Mouse (Mus musculus) heart, adult 18-20 months (tissue): Measurements from ENCODE around the gene Acer1. TPM values are rescaled to one million over a fixed set of nuclear protein-coding genes. Genes with fewer than 3 reads are reported as not detected.

ENCODE experiments used
- DNase-seq, 2 experiments: peaks; one replicate each; pipeline ENCODE4 v3.0.0; 2021 to 2022; ENCODE audit warnings: mixed read lengths in 1 of 2
- long read RNA-seq, 2 experiments: library from polyadenylated mRNA; stranded (forward); transcript quantifications; one replicate each; pipeline ENCODE4 v2.0.0; 2021
- total RNA-seq, 2 experiments: library from RNA; stranded (reverse); gene quantifications; 2 replicates each; pipeline ENCODE4 v1.2.3; 2021

The Acer1 gene
- not detected for total RNA-seq
- long read RNA-seq, experiment 1, result 0 reads
- long read RNA-seq, experiment 2, result 0 reads

- DNase-seq, result no peak
These were observed at the start of gene Acer1 for GRCm38 (mm10) chr17:56982013-56982412. TSS of gene Acer1 (minus strand) at chr17:56982126.

DNA sequence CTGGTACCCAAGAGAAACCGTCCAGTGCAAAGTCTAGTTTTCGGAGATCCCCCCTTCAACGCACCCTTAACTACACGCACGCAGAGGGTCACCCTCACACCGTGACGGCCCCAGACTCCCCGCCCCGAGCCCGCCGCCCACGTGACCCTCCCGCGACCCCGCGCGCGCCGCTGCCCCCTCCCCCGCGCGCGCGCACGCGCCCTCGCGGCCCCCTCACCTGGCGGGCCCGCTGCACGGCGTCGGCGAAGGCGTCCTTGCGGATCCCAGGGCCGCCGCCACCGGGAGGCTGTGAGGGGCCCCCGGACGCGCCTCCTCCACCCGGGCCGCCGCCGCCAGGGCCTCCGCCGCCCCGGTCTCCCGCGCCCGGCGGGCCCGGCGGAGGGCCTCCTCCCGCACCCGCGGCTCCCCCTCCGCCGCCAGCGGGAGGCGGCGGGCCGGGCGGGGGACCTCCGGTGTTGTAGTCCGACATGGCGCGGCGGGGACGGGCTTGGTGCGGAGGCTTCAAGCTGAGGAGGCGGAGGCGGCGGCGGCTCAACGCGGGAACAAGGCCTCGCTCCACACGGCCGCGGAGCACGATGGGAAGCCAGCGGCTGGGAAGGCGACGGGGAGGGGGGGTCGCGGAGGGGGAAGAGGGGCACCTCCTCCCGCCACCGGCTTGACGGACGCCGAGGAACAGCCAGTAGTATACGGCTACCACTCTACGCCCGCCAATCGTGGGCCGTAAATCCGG lies 49.2 kb upstream of the Acer1 start, which contains the start of gene Khsrp:
Gene Khsrp (minus strand): TSS at position 592 of the 730 bp plus-strand sequence.
- peak in 1 of 2 experiments; percentile 17 for DNase-seq

GRCm38 (mm10) chr17:57029691-57030090 lies 47.8 kb upstream of the Acer1 start:
- peak in 1 of 2 experiments; percentile 32 for DNase-seq

GRCm38 (mm10) chr17:57027471-57027870 lies 45.5 kb upstream of the Acer1 start:
- DNase-seq, result no peak

GRCm38 (mm10) chr17:57020960-57021359 lies 39.0 kb upstream of the Acer1 start:
- no peak for DNase-seq

- no peak for DNase-seq
These were observed 37.8 kb upstream of the Acer1 start for GRCm38 (mm10) chr17:57019693-57020092.

DNA sequence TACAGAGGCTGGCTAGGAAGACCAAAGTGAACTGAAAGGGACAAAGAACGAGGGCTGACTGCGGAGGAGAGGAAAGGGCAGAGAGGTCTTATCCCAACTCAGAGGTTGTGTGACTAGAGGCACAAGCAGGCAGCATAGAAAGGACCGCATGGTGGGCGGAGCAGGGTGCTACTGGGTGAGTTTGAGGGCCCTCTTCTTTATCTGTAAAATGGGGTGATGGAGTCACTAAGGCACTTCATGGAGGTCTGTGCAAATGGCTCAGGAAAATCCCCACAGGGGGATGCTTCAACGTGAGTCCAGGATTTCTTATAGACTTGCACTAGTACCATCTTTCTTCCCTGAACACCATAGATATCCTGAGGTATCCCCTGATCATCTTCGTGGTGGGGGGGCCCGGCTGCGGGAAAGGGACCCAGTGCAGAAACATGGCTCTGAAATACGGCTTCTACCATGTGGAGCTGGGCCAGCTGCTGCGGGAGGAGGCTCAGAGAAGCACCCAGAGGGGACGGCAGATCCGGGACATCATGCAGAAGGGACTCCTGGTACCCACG lies 30.4 kb upstream of the Acer1 start:
- no peak for DNase-seq

GRCm38 (mm10) chr17:57011236-57012141 lies 29.6 kb upstream of the Acer1 start, which contains the start of the genes Gtf2f1 and Gm17949:
TSS of gene Gtf2f1 (minus strand) at chr17:57011288.
TSS of gene Gm17949 (plus strand) at chr17:57011469.
- DNase-seq, result peak; percentile 95

DNA sequence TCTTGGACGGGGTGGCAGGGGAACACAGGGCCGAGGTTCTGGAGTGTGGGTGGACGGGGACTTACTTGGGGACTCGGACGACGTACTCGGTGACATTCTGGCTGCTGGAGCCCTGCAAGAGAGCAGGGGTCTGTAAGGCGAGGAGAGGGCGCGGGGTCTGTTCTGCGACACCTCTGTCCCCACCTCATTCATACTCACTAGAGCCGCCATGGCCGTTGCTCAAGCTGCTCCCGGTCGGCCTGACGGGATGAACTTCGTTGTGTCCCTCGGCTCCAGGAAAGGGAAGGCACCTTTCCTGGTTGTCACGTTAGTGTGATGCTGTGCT lies 28.9 kb upstream of the Acer1 start:
- DNase-seq, result no peak

DNA sequence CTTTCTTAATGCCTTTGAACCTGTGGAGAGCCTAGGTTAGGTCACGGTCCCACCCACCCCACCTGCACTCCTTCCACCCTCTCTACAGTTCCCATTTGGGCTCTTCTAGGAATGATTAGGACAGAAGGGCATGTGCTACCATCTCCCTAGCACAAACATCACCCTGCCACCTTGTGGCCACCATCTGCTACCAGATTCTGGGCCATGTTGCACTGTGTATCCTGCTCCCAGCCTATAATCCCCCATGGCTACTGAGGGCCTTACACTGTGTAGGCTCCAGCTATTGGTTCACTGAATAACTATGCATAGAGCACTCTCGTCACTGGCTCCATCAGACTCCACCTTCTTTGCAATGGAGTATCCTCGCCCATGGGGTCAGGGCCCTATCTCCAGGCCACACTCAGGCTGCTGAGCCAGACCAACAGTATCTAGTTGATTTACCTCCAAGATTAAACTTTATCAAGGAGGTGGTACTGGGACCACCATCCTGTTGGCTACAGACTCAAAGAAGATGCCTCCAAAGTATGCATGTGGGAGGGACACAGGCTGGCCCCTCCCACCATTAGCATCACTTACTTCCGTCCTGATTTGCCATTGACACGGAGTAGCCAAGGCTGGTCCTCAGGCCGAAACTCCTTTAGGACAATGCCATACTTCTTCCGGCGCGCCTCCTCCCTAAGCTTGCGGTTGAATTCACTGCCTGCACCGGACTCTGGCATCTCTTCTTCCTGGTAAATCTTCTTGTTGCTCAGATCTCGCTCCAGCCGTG lies 25.4 kb upstream of the Acer1 start:
- no peak for DNase-seq

GRCm38 (mm10) chr17:57003994-57004393 lies 22.1 kb upstream of the Acer1 start:
- DNase-seq, result no peak

DNA sequence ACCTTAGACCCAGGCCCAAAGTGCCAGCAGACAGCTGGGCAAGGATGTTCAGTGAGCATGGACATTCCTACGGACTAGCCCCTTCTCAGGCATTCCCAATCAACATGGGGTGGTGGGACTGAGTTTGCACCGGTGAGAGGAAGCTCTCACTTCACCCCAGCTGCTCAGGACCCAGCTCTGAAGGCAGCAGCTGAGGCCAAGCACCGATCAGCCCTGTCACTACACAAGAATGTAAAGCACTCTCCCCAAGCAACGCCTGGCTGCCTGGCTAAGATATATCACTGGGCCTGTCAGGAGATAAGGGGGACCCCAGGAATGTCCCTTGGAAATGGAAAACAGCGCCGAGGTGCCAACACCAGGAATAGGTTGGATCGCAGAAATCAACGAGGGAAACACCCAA lies 19.3 kb upstream of the Acer1 start:
- DNase-seq, result no peak

DNA sequence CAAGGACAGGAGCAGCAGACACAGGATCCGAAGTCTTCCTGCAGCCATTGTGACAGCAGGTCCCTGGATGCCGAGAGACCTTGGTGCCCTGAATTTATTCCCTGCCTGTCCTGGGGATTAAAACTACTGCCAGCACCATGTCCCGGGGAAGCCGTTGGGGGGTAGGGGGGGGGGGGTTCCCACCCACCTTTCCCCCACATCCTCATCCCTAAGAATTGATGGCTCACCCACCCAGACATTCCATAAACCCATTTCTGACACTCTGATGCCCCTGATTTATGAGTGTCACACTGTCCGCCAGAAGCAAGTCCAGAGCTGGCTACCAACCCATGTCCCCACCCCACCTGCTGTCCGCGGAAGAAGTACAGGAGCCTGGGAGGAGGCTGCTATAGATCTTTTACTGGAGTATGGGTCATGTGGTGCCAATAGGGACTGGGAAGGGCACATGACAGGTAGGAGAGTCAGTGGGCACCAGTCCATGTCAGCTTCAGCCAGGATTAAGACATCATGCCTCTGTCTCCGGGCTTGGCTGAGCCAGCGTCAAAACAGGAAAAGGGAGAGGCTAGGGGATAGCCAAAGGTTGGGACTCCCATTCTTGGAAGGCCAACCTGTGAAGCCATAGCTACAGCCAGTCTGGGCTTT lies 18.2 kb upstream of the Acer1 start, which contains the start of gene Pspn:
Gene Pspn (minus strand): TSS at position 51 of the 642 bp plus-strand sequence.
- DNase-seq, result peak in 1 of 2 experiments; percentile 31

DNA sequence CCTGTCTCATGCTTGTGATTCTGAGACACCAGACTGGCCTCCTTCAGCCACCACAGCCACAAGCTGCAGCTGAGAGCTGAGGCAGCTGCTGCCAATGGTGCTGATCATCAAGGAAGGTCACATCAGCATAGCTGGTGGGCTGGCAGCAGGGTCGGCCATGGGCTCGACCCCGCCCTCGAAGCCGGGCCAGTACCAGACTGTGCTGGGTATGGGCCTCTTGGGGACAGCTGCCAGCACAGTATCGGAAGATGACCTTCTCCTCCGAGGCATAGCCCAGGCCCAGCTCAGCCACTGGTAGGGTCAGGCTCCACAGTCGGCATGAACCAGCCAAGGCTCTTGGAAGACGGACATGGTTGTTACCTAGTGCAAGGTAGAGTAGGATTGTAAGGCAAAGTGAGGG lies 17.5 kb upstream of the Acer1 start:
- DNase-seq, result no peak

DNA sequence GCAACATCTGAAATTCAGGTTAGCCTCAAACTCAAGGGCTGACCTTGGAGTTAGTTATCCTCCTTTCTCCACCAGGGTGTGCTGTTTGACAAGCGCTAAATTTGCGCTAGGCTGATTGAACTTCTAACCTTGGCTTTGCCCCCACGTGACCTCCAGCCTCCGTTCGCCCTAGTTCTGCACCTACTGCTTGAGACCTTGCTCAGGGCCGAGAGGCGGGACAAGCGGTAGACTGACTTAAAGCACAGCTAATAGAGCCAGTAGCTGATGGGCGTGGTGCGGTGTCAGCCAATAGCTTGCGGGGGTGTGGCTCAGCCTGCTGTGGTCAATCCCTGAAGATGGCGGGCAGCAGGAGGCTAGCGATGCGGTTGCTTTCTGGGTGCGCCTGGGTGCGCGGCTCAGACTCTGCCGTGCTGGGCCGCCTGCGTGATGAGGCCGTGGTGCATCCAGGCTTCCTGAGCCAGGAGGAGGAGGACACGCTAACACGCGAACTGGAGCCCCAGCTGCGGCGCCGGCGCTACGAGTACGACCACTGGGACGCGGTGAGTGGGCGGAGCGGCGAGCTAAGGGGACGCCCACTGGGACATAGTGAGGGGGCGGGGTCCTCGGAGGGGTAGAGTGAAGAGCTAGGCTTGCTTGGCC lies 15.2 kb upstream of the Acer1 start, which contains the start of gene Alkbh7:
Gene Alkbh7 (plus strand): TSS at position 311 of the 639 bp plus-strand sequence.
- DNase-seq, result peak; percentile 96 to 99

DNA sequence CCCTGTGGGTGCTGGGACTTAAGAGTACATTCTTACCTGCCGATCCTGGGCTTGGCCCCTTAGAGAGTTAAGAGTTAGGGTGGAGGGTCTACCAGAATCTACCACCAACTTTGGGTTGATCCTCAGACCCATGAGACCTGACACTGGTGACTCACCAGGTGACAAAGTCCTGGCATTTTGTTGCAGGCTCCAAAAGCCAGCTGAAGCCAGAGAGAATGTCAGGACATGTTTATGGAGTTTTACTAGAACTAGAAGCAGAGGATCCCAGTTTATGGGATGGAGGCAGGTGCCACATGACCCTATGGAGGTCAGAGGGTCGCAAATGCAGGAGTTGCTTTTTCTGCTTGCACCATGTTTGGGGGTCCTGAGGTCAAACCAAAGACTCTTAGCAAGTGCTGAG lies 14.6 kb upstream of the Acer1 start:
- peak in 1 of 2 experiments; percentile 22 for DNase-seq

- DNase-seq, result no peak
These were observed 13.1 kb upstream of the Acer1 start for GRCm38 (mm10) chr17:56995046-56995445.

- no peak for DNase-seq
These were observed 9.0 kb upstream of the Acer1 start for GRCm38 (mm10) chr17:56990966-56991365.

DNA sequence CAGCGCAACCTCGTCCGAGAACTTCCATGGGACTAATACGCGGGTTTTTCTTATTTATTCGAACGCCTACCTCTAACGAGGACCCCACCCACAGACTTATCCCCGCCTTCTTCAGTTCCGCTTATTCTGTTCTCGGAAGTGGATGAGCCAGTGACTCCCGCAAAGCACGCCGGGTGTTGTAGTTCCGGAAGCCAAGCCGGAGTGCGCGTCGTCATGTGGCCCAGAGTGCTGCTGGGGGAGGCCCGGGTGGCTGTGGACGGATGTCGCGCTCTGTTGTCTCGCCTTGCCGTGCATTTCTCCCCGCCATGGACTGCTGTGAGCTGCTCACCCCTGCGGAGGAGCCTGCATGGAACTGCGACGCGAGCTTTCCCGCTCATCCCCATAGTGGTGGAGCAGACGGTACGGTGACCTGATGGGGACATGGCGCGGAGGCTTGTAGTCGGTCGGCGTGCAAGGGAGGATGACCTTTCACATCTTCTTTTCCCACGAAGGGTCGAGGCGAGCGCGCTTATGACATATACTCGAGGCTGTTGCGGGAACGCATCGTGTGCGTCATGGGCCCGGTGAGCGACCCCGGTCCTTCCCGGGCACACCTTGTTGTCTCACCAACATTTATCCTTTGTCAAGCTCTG lies 8.3 kb upstream of the Acer1 start, which contains the start of gene Clpp:
Gene Clpp (plus strand): TSS at position 191 of the 632 bp plus-strand sequence.
- DNase-seq, result peak; percentile 98
